In the genomic region with DNA sequence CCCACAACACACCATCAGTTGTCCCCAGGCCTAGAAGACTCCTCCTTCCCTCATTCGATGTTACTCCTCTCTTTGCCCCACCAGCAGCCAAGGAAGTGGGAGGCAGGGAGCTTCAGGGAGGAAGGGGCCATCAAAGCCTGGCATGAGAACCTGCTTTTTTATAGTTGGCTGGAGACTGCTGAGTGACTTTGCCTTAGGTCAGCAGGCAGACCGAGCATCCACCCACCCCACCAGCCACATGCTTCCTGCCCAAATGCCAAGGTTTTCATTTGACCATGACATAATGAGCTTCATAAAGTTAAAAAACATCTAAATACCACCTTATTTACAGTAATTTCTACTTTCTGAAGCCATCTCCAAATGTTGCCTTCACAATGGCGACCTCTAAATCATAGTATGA, we compare ENCODE assay signal across 22 mouse cellular contexts. TPM values are rescaled to one million over a fixed set of nuclear protein-coding genes. Genes with fewer than 3 reads are reported as not detected.
DNase-seq lines count a peak whose midpoint lies in the region; ATAC-seq lines count a peak whose summit lies in the region.
"Had no signal": no experiment of that assay in that cellular context is flagged by ENCODE, and none has a peak within 500 bp of the region (broad histone marks: within the 10 kb centered on the region; RNA-seq: fewer than 3 reads in every experiment).

No protein-coding gene starts in this region.

- WGBS in embryonic facial prominence, embryonic 10.5 days: 80% methylated on average over 3 of the region's 3 CpGs
- 91% methylated on average over 3 of the region's 3 CpGs for WGBS in hindbrain, embryonic 10.5 days

- no peak overlapping the region for H3K27ac ChIP-seq in embryonic facial prominence, embryonic 10.5 days (replicated peaks)
- no peak overlapping the region for H3K27ac ChIP-seq in hindbrain, embryonic 10.5 days
- H3K27ac ChIP-seq: embryonic facial prominence, embryonic 13.5 days; forebrain, embryonic 12.5 days; heart, adult 2 months; heart, embryonic 15.5 days; hindbrain, embryonic 14.5 days had no signal

- no peak for ATAC-seq in megakaryocyte, adult 5-6 weeks (ENCODE audit: poor library complexity, severe bottlenecking)
- ATAC-seq: CD4-positive, CD25-positive, alpha-beta regulatory T cell, adult 4 months; forebrain, postnatal 0 days had no signal

- peak overlapping the region; percentile 44 for H3K4me3 ChIP-seq in megakaryocyte, embryonic 14.5 days (replicated peaks)
- no peak overlapping the region for H3K4me3 ChIP-seq in embryonic facial prominence, embryonic 10.5 days
- no peak overlapping the region for H3K4me3 ChIP-seq in hindbrain, embryonic 10.5 days
- H3K4me3 ChIP-seq: embryonic facial prominence, embryonic 13.5 days; forebrain, embryonic 12.5 days; heart, adult 2 months; heart, embryonic 15.5 days had no signal

- H3K36me3 ChIP-seq in megakaryocyte, embryonic 14.5 days (replicated peaks; ENCODE audit: low read length): peaks cover under 1% of the 10 kb centered on the region
- H3K36me3 ChIP-seq in embryonic facial prominence, embryonic 10.5 days (replicated peaks): no peaks in the 10 kb centered on the region
- H3K36me3 ChIP-seq in hindbrain, embryonic 10.5 days: no peaks in the 10 kb centered on the region
- H3K36me3 ChIP-seq: embryonic facial prominence, embryonic 13.5 days; forebrain, embryonic 12.5 days; G1E; heart, embryonic 15.5 days had no signal

- no peaks in the 10 kb centered on the region for H3K27me3 ChIP-seq in megakaryocyte, embryonic 14.5 days (replicated peaks)
- no peaks in the 10 kb centered on the region for H3K27me3 ChIP-seq in embryonic facial prominence, embryonic 10.5 days (replicated peaks; ENCODE audit: low read depth, poor library complexity, severe bottlenecking)
- no peaks in the 10 kb centered on the region for H3K27me3 ChIP-seq in hindbrain, embryonic 10.5 days (ENCODE audit: insufficient read depth, poor library complexity, severe bottlenecking)
- H3K27me3 ChIP-seq: embryonic facial prominence, embryonic 13.5 days; forebrain, embryonic 12.5 days; heart, embryonic 15.5 days had no signal

- DNase-seq in adrenal gland, adult (ENCODE audit: inconsistent age in 2 of 2, low spot score in 1 of 2): peak; percentile 78 to 88
- no peak for DNase-seq in adrenal gland, postnatal 4 days (ENCODE audit: low spot score in 2 of 2)
- DNase-seq in adrenal gland, adult 2 months: peak; percentile 83
- DNase-seq in adrenal gland, postnatal 25 days: peak; percentile 33
- DNase-seq in embryonic facial prominence, embryonic 10.5 days (ENCODE audit: low spot score): no peak
- no peak for DNase-seq in hindbrain, embryonic 10.5 days (ENCODE audit: low spot score)
- DNase-seq: B cell, adult 2 months; cerebellum, adult 11 months; cerebellum, adult 8-10 months; cerebellum, postnatal 14 days; forebrain, postnatal 0 days; gastrocnemius, postnatal 14 days; heart, adult 2 months; heart, postnatal 14 days had no signal

- H3K4me1 ChIP-seq in megakaryocyte, embryonic 14.5 days: peaks cover 69% of the 10 kb centered on the region
- peaks cover 5% of the 10 kb centered on the region for H3K4me1 ChIP-seq in embryonic facial prominence, embryonic 10.5 days
- peaks cover 4% of the 10 kb centered on the region for H3K4me1 ChIP-seq in hindbrain, embryonic 10.5 days (replicated peaks)
- H3K4me1 ChIP-seq: forebrain, embryonic 12.5 days had no signal

- H3K9me3 ChIP-seq in megakaryocyte, embryonic 14.5 days: peaks cover 5% of the 10 kb centered on the region; the same call in 1 of the 2 replicates
- H3K9me3 ChIP-seq in embryonic facial prominence, embryonic 10.5 days: no peaks in the 10 kb centered on the region
- no peaks in the 10 kb centered on the region for H3K9me3 ChIP-seq in hindbrain, embryonic 10.5 days
- H3K9me3 ChIP-seq: embryonic facial prominence, embryonic 13.5 days; forebrain, embryonic 12.5 days; G1E; heart, embryonic 15.5 days had no signal

RNA-seq across cellular contexts. Expression of gene Irf2bp2, which starts 26.9 kb away (rescaled TPM):
- total RNA-seq in adrenal gland, postnatal 4 days (2021): 100 to 1,000 TPM; 115 to 119 TPM
- polyA plus RNA-seq in megakaryocyte, embryonic 14.5 days (2012; ENCODE audit: insufficient read depth, low replicate concordance): 51.5 and 58.6 TPM in 2 replicates
- total RNA-seq in megakaryocyte, adult 5-6 weeks (2015): 95.9 and 105 TPM in 2 replicates
- total RNA-seq in megakaryocyte, adult 5-6 weeks (2017): 93.8 and 99.8 TPM in 2 replicates
- 10 to 100 TPM; 89.4 to 92.0 TPM for total RNA-seq in adrenal gland, adult 2 months (2021)
- polyA plus RNA-seq in adrenal gland, adult 2 months (2012; rRNA removed): 111 and 120 TPM in 2 replicates
- total RNA-seq in adrenal gland, postnatal 25 days (2021): 81.3 and 82.6 TPM in 2 replicates
- polyA plus RNA-seq in embryonic facial prominence, embryonic 10.5 days (2016; fragmentation: Nextera tagmentation; extraction: Ambion mirVana): 4.5 and 5.4 TPM in 2 replicates
- 3.3 and 4.3 TPM in 2 replicates for polyA plus RNA-seq in hindbrain, embryonic 10.5 days (2016; fragmentation: Nextera tagmentation; extraction: Ambion mirVana)

Comparison
In these comparisons a context has a peak if more than half of its experiments do, and no peak if none do; other contexts are left out.
1. DNase-seq: peak in adrenal gland, adult (2 of 2), adrenal gland, adult 2 months (single experiment) and adrenal gland, postnatal 25 days (single experiment); none in adrenal gland, postnatal 4 days (0 of 2), embryonic facial prominence, embryonic 10.5 days (single experiment) and hindbrain, embryonic 10.5 days (single experiment).